Mouse (Mus musculus): ENCODE measurements at regions not wholly inside any gene's neighbourhood (a gene's known extent, or its start where the extent isn't known, plus 50 kb on each side); places are given as distances from the start of the nearest gene placed in this dataset.

GRCm38 (mm10) chr2:59406976-59407375 lies 77.5 kb upstream of the Dapl1 start:
- DNase-seq, result peak; percentile 8 to 17

GRCm38 (mm10) chr2:59407512-59407988 lies 76.9 kb upstream of the Dapl1 start:
- peak in 1 of 2 experiments; percentile 14 for DNase-seq

- DNase-seq, result no peak
Measured at GRCm38 (mm10) chr2:59408040-59408587, 76.3 kb upstream of the Dapl1 start.

GRCm38 (mm10) chr2:59414612-59415011 lies 69.8 kb upstream of the Dapl1 start:
- no peak for DNase-seq

GRCm38 (mm10) chr2:59416491-59417195 lies 67.8 kb upstream of the Dapl1 start:
- no peak for DNase-seq

- DNase-seq, result no peak
Measured at GRCm38 (mm10) chr2:59417384-59417955, 67.0 kb upstream of the Dapl1 start.

- no peak for DNase-seq
Measured at GRCm38 (mm10) chr2:59420496-59420895, 64.0 kb upstream of the Dapl1 start.

- no peak for DNase-seq
Measured at GRCm38 (mm10) chr2:59422291-59423242, 61.9 kb upstream of the Dapl1 start.

- no peak for DNase-seq
Measured at GRCm38 (mm10) chr2:59424205-59424604, 60.2 kb upstream of the Dapl1 start.

GRCm38 (mm10) chr2:59424729-59425128 lies 59.7 kb upstream of the Dapl1 start:
- peak; percentile 24 to 43 for DNase-seq

GRCm38 (mm10) chr2:59425876-59426275 lies 58.6 kb upstream of the Dapl1 start:
- no peak for DNase-seq

GRCm38 (mm10) chr2:59431466-59431865 lies 53.0 kb upstream of the Dapl1 start:
- no peak for DNase-seq

GRCm38 (mm10) chr2:59431867-59432266 lies 52.6 kb upstream of the Dapl1 start:
- DNase-seq, result peak in 1 of 2 experiments; percentile 29

All from adrenal gland, postnatal 36 days (tissue).